Mouse (Mus musculus): ENCODE results near the gene Taf12. TPM values are rescaled to one million over a fixed set of nuclear protein-coding genes. Genes with fewer than 3 reads are reported as not detected.
"Not testable (repeated sequence)": the region's sequence is repeated elsewhere in the genome, so short reads cannot be mapped to it uniquely, and the experiment has no call there.

The Taf12 gene
- polyA plus RNA-seq, 1 experiment, result not detected

DNA sequence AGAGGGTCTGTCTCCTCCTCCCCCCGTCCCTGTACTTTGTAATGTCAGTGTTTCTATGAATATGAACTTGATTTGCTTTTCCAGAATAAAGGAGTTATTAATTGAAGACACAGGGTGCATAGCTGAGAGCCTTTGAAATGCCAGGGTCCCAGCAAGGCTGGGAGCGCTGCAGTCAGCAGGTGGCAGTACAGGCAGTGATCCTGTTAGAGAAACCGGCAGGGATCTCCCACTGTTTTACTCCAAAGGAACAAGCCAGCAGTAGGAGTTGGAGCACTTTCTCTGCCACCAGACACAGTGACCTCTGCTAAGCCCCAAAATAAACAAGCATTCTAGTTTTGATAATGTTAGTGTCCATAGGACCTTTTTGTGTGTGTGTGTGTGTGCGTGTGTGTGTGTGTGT lies 18.8 kb downstream of the Taf12 start:
- Histone ChIP-seq H3K4me3 (ENCODE audit: insufficient read depth, low read depth, low read length) (no peak overlapping the region), H3K27ac (ENCODE audit: insufficient read depth, low read depth, low read length) (no peak overlapping the region), H3K4me1 (ENCODE audit: control insufficient read depth, insufficient read depth, low read length) (no peaks in the 10 kb centered on the region)
- WGBS, result 40% methylated on average over 4 of the region's 4 CpGs
- TF ChIP-seq POLR2A (IDR thresholded peaks at IDR 0.05; ENCODE audit: insufficient read depth, low read depth, low read length), result no peak
- peak; percentile 50; the same call in 1 of the 2 replicates for TF ChIP-seq CTCF (IDR thresholded peaks at IDR 0.05; ENCODE audit: insufficient read depth, low read depth, low read length)

DNA sequence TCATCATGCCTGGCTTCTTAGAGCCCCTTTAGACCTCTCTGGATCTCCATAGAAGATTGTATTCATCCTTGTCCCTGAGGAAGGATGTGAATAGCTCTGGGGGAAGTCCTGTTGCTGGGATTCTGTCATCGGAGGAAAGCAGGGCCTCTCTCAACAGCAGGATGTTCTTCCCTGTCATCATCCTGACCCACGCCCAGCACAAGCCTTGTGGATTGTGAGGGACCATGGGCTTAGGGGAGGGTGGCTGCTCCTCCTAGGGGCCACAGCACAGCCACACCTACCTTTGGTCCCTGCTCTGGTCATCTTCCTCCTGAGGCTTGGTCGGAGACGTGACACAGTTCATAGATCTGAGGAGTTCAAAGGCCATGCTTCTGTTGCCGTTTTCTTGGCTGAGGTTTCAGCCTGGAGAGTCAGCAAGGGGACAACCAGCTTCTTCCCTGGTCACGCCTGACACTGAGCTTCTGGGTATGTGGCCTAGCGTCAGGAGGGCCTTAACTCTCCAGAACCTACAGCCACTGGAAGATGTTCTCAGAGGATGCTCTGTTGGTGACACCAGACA lies 19.6 kb downstream of the Taf12 start:
- no peak overlapping the region for H3K27ac ChIP-seq (ENCODE audit: insufficient read depth, low read depth, low read length)

DNA sequence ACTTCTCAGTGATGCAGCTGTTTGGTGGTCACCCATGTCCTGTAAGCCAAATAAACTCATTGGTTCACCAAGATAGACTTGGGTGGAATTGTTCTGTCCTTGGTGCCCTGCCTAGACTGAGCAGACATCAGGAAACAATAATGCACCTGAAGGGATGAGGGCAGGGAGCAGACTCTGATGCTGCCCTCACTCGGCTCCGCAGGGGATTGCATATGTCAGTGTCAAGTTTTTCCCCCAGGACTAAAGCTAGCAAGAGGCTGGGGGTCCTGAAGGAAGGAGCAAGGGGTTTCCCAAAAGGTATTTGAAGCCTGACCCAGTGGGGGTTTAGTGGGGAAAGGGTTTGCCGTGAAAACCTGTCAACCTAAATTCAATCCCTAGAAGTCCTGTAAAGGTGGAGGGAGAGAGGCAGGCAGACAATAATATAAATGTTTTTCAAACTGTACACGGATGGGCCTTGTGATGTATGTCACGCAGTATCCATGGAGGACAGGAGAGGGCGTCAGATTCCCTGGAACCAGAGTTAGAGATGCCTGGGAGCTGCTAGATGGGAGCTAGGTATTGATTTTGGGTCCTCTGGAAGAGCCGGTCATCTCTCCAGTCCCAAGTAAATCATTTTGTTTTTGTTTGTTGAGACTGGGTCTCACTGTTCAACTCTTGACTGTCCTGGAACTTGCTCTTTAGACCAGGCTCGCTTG lies 21.7 kb downstream of the Taf12 start:
- H3K4me3 ChIP-seq (ENCODE audit: insufficient read depth, low read depth, low read length), result no peak overlapping the region
- WGBS, result 64% methylated on average over 8 of the region's 8 CpGs
- no peaks in the 10 kb centered on the region for H3K4me1 ChIP-seq (ENCODE audit: control insufficient read depth, insufficient read depth, low read length)
- TF ChIP-seq CTCF (IDR thresholded peaks at IDR 0.05; ENCODE audit: insufficient read depth, low read depth, low read length) (no peak), POLR2A (IDR thresholded peaks at IDR 0.05; ENCODE audit: insufficient read depth, low read depth, low read length) (no peak)
- no peak overlapping the region for H3K27ac ChIP-seq (ENCODE audit: insufficient read depth, low read depth, low read length)

More for the DNA sequence above, 19.6 kb downstream of the Taf12 start:
- no peak overlapping the region for H3K4me3 ChIP-seq (ENCODE audit: insufficient read depth, low read depth, low read length)
- 87% methylated on average over 7 of the region's 7 CpGs for WGBS
- no peaks in the 10 kb centered on the region for H3K4me1 ChIP-seq (ENCODE audit: control insufficient read depth, insufficient read depth, low read length)
- TF ChIP-seq CTCF (IDR thresholded peaks at IDR 0.05; ENCODE audit: insufficient read depth, low read depth, low read length), result no peak
- TF ChIP-seq POLR2A (IDR thresholded peaks at IDR 0.05; ENCODE audit: insufficient read depth, low read depth, low read length), result no peak

DNA sequence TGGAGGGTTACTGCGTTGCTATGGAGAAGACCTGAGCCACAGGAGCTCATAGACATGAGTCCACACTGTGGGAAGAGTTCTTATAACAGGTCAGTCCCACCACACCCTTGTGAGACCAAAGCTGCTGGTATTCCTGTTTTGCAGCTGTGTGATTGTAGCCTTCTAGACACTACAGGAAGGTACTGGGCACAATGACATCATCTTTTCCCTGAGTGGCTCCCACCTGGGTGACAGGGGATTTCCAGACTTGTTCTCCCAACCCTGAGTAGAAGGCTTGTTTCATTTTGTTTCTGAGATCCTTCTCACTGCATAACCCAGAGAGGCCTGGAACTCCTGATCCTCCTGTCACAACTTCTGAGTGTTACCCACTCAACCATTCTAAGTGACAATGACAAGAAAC lies 25.7 kb downstream of the Taf12 start:
- 72% methylated on average over 1 of the region's 1 CpGs for WGBS
- TF ChIP-seq CTCF (IDR thresholded peaks at IDR 0.05; ENCODE audit: insufficient read depth, low read depth, low read length), result no peak
- no peak for TF ChIP-seq POLR2A (IDR thresholded peaks at IDR 0.05; ENCODE audit: insufficient read depth, low read depth, low read length)

DNA sequence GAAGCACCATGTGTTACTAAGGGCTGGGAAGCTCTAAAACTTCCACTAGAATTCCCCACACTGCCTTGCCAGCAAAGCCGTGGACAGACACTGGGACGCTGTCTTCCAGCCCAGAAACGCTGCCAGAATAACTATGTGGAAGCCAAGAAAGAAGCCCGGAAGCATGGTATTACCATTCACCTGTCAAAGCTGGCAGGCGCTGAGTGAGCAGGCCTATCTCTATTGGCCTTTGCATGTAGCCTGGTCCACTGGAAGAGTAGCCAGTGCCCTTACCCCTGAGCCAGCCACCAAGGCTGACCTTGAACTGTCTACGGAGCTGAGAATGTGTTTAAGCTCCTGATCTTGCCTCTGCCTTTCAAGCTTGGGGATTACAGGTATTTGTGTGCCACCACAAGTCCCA lies 27.3 kb downstream of the Taf12 start:
- Histone ChIP-seq H3K27ac (ENCODE audit: insufficient read depth, low read depth, low read length) (no peak overlapping the region), H3K4me3 (ENCODE audit: insufficient read depth, low read depth, low read length) (no peak overlapping the region), H3K4me1 (ENCODE audit: control insufficient read depth, insufficient read depth, low read length) (peaks cover 10% of the 10 kb centered on the region)
- 65% methylated on average over 6 of the region's 6 CpGs for WGBS
- TF ChIP-seq POLR2A (IDR thresholded peaks at IDR 0.05; ENCODE audit: insufficient read depth, low read depth, low read length) (no peak), CTCF (IDR thresholded peaks at IDR 0.05; ENCODE audit: insufficient read depth, low read depth, low read length) (no peak)

More for the DNA sequence above, 25.7 kb downstream of the Taf12 start:
- Histone ChIP-seq H3K27ac (ENCODE audit: insufficient read depth, low read depth, low read length) (no peak overlapping the region), H3K4me3 (ENCODE audit: insufficient read depth, low read depth, low read length) (no peak overlapping the region), H3K4me1 (ENCODE audit: control insufficient read depth, insufficient read depth, low read length) (peaks cover 10% of the 10 kb centered on the region)

DNA sequence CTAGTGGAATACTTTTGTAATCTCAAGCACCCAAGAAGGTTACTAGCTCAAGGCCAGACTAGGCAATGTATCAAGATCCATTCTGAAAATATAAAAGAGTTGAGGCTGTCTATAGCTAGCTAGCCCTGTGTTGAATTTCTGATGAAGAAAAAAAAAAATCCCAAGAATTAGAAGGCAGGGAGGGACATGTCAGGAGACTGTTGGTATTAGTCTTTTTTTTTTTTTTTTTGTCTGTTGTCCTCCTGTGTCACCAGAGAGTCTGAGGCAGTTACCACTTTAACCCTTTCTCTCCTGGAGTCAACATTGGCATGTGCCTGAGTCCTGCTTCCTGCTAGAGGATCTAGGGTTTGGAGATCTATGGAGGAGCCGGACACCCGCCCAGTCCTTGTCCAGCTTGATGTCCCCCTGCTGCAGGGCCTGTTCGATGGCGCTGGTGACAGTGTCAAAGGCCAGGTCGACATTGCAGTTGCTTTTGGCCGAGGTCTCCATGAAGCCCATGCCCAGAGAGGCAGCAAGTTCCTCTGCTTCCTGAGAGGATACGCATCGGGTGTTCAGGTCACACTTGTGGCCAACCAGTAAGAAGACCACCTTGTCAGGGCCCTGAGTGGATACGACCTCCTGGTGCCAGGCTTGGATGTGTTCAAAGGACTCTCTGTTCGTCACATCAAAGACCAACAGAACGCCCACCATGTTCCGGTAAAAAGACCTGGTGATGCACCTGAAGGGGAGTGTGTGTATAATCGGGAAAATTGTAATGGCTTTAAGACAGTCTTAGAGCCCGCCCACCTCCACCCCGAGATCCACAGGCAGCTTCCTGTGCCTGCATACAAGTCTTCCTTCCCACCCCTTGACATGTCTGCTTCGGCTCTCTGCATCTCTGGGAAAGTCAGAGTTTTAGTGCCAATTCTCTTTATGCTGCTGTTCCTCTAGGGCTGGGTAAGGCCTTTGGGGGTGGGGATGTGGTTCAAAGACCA lies 28.1 kb downstream of the Taf12 start:
- no peak for TF ChIP-seq POLR2A (IDR thresholded peaks at IDR 0.05; ENCODE audit: insufficient read depth, low read depth, low read length)
- Histone ChIP-seq H3K4me1 (ENCODE audit: control insufficient read depth, insufficient read depth, low read length) (peaks cover 10% of the 10 kb centered on the region), H3K27ac (ENCODE audit: insufficient read depth, low read depth, low read length) (no peak overlapping the region), H3K4me3 (ENCODE audit: insufficient read depth, low read depth, low read length) (peak overlapping the region; percentile 46)
- 58% methylated on average over 16 of the region's 16 CpGs for WGBS

DNA sequence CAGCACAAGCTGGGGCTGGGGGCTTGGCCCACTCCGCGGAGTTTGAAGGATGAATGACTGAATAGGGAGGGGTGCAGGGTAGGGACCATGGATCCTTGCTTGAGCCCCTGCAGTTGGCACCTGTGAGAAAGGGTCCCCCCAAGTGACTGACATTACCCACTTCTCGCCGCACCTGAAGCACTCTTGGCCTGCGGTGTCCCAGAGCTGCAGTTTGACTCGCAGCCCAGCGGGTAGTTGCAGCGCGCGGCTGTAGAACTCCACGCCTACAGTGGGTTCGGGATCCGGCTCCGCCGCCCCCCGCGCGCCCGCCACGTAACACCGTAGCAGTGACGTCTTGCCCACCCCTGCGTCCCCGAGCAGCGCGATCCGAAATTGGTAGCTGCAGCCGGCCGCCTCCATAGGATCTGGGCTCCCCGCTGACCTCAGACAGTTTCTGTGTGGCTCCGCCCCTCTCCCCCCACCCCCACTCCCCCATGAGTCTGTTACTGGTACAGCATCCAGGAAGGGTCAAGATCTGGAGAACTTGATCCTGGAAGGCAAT lies 28.8 kb downstream of the Taf12 start, which contains the start of gene Rab42:
Gene Rab42 (minus strand): TSS at position 447 of the 541 bp plus-strand sequence.
- WGBS, result 1% methylated on average over 31 of the region's 31 CpGs
- H3K27ac ChIP-seq (ENCODE audit: insufficient read depth, low read depth, low read length), result no peak within 1 kb of the TSS
- TF ChIP-seq POLR2A (IDR thresholded peaks at IDR 0.05; ENCODE audit: insufficient read depth, low read depth, low read length) (peak; percentile 31; the same call in 1 of the 2 replicates), CTCF (IDR thresholded peaks at IDR 0.05; ENCODE audit: insufficient read depth, low read depth, low read length) (no peak)

DNA sequence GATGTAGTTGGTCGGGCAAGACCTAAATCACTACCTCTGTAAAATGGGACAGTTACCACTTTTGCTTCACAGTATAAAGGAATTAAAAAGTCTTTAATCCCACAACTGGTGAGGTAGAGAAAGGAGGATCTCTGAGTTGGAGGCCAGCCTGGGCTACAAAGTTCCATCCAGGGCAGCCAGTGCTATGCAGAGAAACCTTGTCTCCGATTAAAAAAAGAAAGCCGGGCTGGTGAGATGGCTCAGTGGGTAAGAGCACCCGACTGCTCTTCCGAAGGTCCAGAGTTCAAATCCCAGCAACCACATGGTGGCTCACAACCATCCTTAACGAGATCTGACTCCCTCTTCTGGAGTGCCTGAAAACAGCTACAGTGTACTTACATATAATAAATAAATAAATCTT lies 29.3 kb downstream of the Taf12 start:
- not testable (repeated sequence) for H3K27ac ChIP-seq (ENCODE audit: insufficient read depth, low read depth, low read length)
- H3K4me1 ChIP-seq (ENCODE audit: control insufficient read depth, insufficient read depth, low read length), result peaks cover 10% of the 10 kb centered on the region
- WGBS, result 49% methylated on average over 6 of the region's 6 CpGs
- H3K4me3 ChIP-seq (ENCODE audit: insufficient read depth, low read depth, low read length), result peak overlapping the region; percentile 46; the same call in 1 of the 2 replicates

More for the DNA sequence above, 28.8 kb downstream of the Taf12 start, which contains the start of gene Rab42:
- Histone ChIP-seq H3K4me1 (ENCODE audit: control insufficient read depth, insufficient read depth, low read length) (peaks cover 10% of the 10 kb centered on the region), H3K4me3 (ENCODE audit: insufficient read depth, low read depth, low read length) (peak within 1 kb of the TSS; percentile 46)
